Mouse (Mus musculus) C2C12 (cell line): ENCODE measurements around the gene Syt15.

Source experiments
- CEBPB ChIP-seq: IDR thresholded peaks from one replicate; pipeline ENCODE4 v1.6.1; 2011; ENCODE audit warnings: low read depth, mild to moderate bottlenecking, control low read depth, moderate library complexity
- CTCF ChIP-seq: IDR thresholded peaks from one replicate; pipeline ENCODE4 v1.5.1; 2011; ENCODE audit not compliant: control insufficient read depth, insufficient read depth, insufficient read length
- MAX ChIP-seq: IDR thresholded peaks from one replicate; pipeline ENCODE4 v1.6.1; 2011; ENCODE audit warnings: mild to moderate bottlenecking, control low read depth
- MYOG ChIP-seq: IDR thresholded peaks from one replicate; pipeline ENCODE4 v1.6.1; 2011; ENCODE audit not compliant: control insufficient read depth, insufficient read length; ENCODE audit errors: extremely low read depth
- USF1 ChIP-seq: IDR thresholded peaks from one replicate; pipeline ENCODE4 v1.6.1; 2011; ENCODE audit warnings: low read depth, mild to moderate bottlenecking, control low read depth, moderate library complexity

- TF ChIP-seq CTCF (no peak), USF1 (no peak), MAX (no peak), MYOG (no peak), CEBPB (no peak)
These were observed 54.7 kb downstream of the Syt15 start for GRCm38 (mm10) chr14:34274141-34274540.
